Mouse (Mus musculus) CD4-positive naive resting alpha-beta T cell, adult 76 days (primary cell): ENCODE measurements around the gene Pnmal1. TPM values are rescaled to one million over a fixed set of nuclear protein-coding genes. Genes with fewer than 3 reads are reported as not detected.

Experiments used
- total RNA-seq: library from RNA; stranded (reverse); gene quantifications from one replicate; pipeline ENCODE4 v1.2.4, GENCODE M21; 2023

Gene Pnmal1
- total RNA-seq, result not detected

DNA sequence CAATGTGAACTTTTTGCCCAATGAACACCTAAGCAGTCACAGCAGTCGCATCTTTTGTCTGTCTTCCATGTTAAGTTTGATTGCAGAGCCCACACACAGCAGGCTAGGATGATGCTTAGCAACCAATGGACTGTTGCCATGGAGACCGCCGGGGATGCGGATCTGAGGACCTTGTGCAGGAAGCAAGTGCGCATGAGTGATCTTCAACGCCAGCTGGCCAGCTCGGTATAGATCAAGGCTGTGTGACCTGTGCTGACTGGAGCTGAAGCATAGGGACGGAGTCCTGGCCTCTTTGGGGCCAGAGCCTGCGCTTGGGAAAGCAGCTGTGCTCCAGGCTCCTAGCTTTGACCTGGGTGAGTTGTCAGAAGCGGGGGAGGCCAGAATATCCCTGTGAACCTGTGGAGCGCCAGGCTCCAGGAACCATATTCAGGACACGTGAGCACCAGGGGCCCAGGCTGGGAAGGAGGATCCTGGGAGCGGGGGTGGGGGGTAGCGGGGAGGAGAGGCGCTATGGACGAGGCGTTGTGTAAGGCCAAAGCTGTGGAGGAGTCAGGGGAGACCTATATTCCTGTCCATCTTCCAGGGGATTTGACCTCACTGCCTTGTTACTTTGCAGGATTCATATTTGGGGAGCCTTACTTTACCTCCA, at the start of gene Pnmal1:
TSS of gene Pnmal1 (plus strand) at position 141 of the 649 bp plus-strand sequence.

DNA sequence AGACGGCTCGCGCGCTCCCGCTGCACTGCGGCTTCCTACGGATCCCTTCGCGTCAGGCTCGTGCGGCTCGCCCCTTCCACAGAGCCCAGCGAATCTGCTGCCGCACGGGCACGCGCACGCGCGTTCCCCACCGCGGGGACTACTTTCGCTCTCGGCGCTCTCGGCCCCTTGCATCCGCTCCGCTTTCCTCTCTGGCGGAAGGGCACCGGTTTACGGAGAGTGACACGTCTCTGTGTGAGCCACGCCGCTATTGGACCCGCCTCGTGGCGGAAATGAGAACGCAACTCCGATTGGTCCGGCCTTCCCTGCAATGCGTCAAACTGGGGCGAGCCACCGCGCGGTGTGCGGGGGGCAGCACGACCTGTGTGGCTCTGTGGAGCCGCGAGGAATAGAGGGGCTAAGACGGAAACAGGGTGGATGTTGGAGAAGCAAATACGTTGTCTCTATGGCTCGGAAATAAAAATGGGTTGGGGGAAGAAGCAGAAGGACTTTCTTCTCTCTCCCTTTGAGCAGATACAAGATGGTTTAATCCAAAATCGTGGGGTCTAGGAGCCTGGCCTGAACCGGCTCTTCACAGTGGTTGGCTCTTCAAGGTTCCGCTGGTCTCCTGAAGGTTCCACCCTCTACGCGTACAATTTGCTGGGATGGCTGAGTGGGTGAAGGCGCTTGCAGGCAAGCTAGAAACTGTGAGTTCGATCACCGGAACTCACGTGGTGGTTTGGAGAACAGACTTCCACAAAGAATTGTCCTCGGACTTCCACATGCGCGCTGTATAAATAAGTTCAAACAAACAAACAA, 35.2 kb upstream of the Pnmal1 start, which contains the start of gene Calm3:
TSS of gene Calm3 (minus strand) at position 78 of the 798 bp plus-strand sequence.

DNA sequence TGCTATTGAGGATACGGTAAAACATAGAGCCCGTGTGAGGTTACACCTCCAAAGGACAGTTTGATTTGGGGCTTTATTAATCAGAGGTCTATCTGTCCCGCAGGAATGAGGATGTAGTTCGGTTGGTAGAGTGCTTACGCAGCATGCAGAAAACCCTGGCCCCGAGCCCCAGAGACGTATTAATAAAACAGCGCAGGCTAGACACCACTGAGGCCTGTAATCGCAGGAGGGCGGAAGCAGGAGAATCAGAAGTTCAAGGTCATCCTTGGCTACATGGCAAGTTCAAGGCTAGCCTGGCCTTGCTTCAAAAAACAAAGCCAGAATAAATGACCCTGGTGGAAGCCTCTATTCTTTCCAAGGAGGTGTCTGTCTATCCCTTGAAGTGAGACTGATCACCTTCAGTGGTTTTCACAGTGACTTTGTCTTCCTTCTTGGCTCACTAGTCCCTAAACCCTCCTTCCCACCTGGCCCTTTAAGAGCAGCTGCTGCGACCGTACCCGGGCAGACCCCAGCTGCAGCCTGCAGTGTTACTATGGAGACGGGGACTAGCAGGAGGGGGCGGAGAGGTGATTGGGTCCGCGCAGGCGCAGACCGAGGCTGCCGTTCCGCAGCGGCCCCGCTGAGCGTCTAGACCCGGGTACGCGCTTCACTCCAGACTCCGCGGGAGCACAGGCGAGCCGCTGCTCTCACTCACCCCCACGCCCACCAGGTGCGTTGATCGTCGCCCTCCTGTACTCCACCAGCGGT, 15.2 kb upstream of the Pnmal1 start, which contains the start of gene Pnmal2:
TSS of gene Pnmal2 (plus strand) at position 622 of the 747 bp plus-strand sequence.

DNA sequence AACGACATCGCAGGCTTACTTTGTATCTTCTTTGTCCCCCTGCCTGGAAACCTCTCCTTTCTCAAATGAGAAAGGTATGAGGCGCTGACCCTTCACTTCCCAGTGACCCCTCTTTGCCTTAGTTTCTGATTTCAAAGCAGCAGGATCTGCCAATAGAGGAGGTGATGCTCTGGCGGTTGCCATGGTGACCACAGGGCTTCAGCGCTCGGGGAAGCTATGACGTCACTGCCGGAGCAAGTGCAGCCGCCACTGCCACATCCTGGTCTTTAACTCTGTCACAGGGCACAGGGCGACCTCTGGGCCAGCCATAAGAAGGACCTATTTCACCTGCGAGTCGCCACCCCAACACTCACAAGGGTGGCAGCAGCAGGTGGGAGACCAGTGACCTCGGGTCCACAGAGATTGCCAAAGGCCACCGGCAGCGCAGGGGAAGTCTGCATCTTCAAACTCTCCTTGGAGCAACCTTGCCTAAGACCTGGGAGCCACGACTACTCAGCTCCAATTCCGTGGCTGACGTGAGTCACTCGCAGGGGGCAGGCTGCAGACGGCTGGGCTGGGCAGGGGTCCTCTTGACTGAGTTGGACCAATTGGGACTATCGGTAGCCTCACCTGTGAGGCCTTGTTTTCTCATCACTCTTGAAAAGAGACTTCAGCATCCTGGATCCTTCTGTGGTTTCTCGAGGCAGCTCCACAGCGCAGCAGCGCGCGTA, 23.5 kb downstream of the Pnmal1 start, which contains the start of gene Gm42372:
TSS of gene Gm42372 (plus strand) at position 228 of the 710 bp plus-strand sequence.

DNA sequence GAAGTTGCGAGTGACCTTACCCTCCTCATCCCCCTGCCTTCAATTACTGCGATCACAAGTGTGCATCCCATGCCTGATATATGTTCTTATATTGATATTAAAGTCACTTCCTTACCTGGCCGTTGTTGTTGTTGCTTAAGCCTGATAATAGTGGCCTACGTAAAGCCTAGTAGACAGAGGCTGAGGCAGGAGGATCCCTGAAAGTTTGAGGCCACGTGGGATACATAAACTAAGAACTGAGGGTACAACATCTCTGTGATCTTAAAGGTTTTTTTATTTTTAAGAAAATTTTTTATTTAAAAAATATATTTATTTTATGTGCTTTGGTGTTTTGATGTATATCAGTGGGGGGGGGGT, 33.0 kb downstream of the Pnmal1 start, which contains the start of gene Ccdc8:
TSS of gene Ccdc8 (plus strand) at position 258 of the 357 bp plus-strand sequence.

Other genes starting within 250 kb of the Pnmal1 start
- not detected for gene Ceacam9, start 237.8 kb upstream of the Pnmal1 start, total RNA-seq
- 52.9 TPM for gene Ap2s1, start 221.3 kb upstream of the Pnmal1 start, total RNA-seq
- 121 TPM for gene Slc1a5, start 178.3 kb upstream of the Pnmal1 start, total RNA-seq
- 94.1 TPM for gene Strn4, start 143.8 kb upstream of the Pnmal1 start, total RNA-seq
- 19.2 TPM for gene Fkrp, start 142.9 kb upstream of the Pnmal1 start, total RNA-seq
- gene Prkd2, start 116.8 kb upstream of the Pnmal1 start, total RNA-seq, result 204 TPM
- not detected for gene Dact3, start 84.4 kb upstream of the Pnmal1 start, total RNA-seq
- gene Gng8, start 67.9 kb upstream of the Pnmal1 start, total RNA-seq, result not detected
- 1.9 TPM for gene Ptgir, start 53.2 kb upstream of the Pnmal1 start, total RNA-seq
- gene Calm3, start 35.6 kb upstream of the Pnmal1 start, total RNA-seq, result 98.0 TPM
- gene Pnmal2, start 15.0 kb upstream of the Pnmal1 start, total RNA-seq, result not detected
- 3.0 TPM for gene Gm42372, start 23.4 kb downstream of the Pnmal1 start, total RNA-seq
- 0.15 TPM for gene Ccdc8, start 33.0 kb downstream of the Pnmal1 start, total RNA-seq
- gene Ppp5c, start 68.2 kb downstream of the Pnmal1 start, total RNA-seq, result 91.5 TPM
- 4.0 TPM for gene Hif3a, start 102.7 kb downstream of the Pnmal1 start, total RNA-seq
- 0.21 TPM for gene Psg16, start 114.4 kb downstream of the Pnmal1 start, total RNA-seq
- gene Ceacam3, start 190.6 kb downstream of the Pnmal1 start, total RNA-seq, result not detected
- gene Psg29, start 243.8 kb downstream of the Pnmal1 start, total RNA-seq, result not detected